Mouse (Mus musculus): ENCODE results near the gene Armc8. TPM values are rescaled to one million over a fixed set of nuclear protein-coding genes. Genes with fewer than 3 reads are reported as not detected.

Armc8 gene
- polyA plus RNA-seq, 1 experiment from 2014 or later = 15.9 TPM

DNA sequence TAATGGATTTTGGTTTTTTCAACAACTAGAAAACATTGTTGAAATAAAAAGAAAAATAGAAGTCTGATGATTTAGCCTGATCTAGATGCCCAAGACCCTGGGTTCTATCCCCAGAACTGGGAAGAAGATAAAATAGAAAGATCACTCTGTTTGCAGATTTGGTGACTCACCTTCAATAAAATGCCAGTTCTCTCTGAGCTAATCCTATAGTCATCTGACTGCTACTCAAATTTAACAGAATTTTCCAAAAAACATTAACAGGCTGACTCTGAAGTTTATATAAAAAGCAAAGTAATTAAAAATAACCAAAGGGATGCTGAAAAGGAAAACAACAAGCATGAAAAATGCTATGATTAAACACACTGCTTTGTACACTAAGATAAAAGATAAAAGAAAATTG, 122.4 kb downstream of the Armc8 start:
- Histone ChIP-seq H3K36me3 (ENCODE audit: inconsistent target) (no peaks in the 10 kb centered on the region), H3K27ac (no peak overlapping the region), H3K79me2 (ENCODE audit: inconsistent target) (no peaks in the 10 kb centered on the region), H3K4me3 (ENCODE audit: inconsistent target) (no peak overlapping the region)

GRCm38 (mm10) chr9:99444590-99445178, 124.0 kb downstream of the Armc8 start:
- 38% methylated on average over 8 of the region's 8 CpGs for WGBS (ENCODE audit: missing documents)
- Histone ChIP-seq H3K36me3 (ENCODE audit: inconsistent target) (no peaks in the 10 kb centered on the region), H3K4me3 (ENCODE audit: inconsistent target) (no peak overlapping the region), H3K27ac (no peak overlapping the region), H3K79me2 (ENCODE audit: inconsistent target) (no peaks in the 10 kb centered on the region)

GRCm38 (mm10) chr9:99441647-99442433, 126.9 kb downstream of the Armc8 start:
- H3K79me2 ChIP-seq (ENCODE audit: inconsistent target) = no peaks in the 10 kb centered on the region
- 94% methylated on average over 4 of the region's 4 CpGs for WGBS (ENCODE audit: missing documents)
- H3K4me3 ChIP-seq (ENCODE audit: inconsistent target) = no peak overlapping the region
- H3K27ac ChIP-seq = no peak overlapping the region
- H3K36me3 ChIP-seq (ENCODE audit: inconsistent target) = no peaks in the 10 kb centered on the region

GRCm38 (mm10) chr9:99440941-99441340, 127.8 kb downstream of the Armc8 start:
- no peak overlapping the region for H3K27ac ChIP-seq
- H3K4me3 ChIP-seq (ENCODE audit: inconsistent target) = no peak overlapping the region
- H3K36me3 ChIP-seq (ENCODE audit: inconsistent target) = no peaks in the 10 kb centered on the region
- no peaks in the 10 kb centered on the region for H3K79me2 ChIP-seq (ENCODE audit: inconsistent target)
- WGBS (ENCODE audit: missing documents) = 94% methylated on average over 3 of the region's 5 CpGs

DNA sequence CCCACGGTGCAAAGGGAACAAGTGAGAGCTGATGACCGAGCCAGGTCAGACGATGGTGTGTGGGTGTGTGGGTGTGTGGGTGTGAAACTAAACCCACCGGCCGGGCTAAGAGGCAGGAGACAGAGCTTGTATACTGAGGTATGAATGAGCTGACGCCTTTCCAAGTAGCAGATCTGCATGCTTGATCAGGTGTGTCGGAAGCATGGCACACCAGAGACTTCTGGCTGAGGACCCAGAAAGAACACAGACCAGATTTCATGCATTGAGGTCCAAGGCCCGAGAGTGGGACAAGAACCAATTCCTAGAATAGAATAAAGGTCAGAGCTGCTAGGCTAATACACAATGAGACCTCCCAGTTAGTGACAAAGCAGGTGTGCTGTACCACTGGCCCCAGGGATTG, 129.6 kb downstream of the Armc8 start:
- Histone ChIP-seq H3K79me2 (ENCODE audit: inconsistent target) (no peaks in the 10 kb centered on the region), H3K27ac (no peak overlapping the region), H3K4me3 (ENCODE audit: inconsistent target) (no peak overlapping the region), H3K36me3 (ENCODE audit: inconsistent target) (no peaks in the 10 kb centered on the region)
- WGBS (ENCODE audit: missing documents) = 90% methylated on average over 8 of the region's 8 CpGs

DNA sequence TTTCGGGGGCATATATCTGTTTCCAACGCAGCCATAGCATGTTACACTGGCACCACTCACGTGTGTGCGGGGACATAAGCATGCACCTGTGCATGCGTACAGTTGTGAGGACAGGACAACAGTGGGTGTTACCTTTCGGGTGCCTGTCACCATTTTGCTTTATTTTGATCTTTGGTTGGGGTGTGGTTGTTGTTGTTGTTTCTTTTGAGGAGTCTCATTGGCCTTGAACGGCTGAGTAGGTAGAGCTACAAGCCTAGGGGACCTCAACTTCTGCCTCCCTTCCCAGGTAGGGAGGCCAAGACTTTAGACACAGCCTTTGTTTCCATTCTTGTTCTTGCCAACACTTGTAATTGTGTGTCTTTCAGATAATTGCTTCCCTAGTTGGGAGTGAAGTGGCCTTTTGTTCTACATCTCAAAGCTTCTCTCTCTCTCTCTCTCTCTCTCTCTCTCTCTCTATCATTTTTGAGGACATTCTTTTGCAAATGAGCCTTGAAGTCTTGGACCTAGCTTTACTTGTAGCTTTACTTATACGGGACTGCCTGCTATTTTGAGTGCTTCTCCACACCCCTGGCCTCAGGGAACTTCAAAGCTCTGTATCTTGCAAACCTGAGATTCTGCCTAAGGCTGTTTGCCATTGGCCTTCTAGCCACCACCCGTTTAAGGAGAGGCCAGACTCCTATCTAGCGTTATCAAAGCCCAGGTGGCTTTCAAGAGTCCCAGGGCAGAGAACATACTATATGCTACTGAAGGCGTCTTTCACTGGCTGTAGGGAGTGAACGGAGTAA, 130.7 kb downstream of the Armc8 start:
- no peak overlapping the region for H3K27ac ChIP-seq
- H3K79me2 ChIP-seq (ENCODE audit: inconsistent target) = no peaks in the 10 kb centered on the region
- no peak overlapping the region for H3K4me3 ChIP-seq (ENCODE audit: inconsistent target)
- no peaks in the 10 kb centered on the region for H3K36me3 ChIP-seq (ENCODE audit: inconsistent target)
- 88% methylated on average over 12 of the region's 12 CpGs for WGBS (ENCODE audit: missing documents)

DNA sequence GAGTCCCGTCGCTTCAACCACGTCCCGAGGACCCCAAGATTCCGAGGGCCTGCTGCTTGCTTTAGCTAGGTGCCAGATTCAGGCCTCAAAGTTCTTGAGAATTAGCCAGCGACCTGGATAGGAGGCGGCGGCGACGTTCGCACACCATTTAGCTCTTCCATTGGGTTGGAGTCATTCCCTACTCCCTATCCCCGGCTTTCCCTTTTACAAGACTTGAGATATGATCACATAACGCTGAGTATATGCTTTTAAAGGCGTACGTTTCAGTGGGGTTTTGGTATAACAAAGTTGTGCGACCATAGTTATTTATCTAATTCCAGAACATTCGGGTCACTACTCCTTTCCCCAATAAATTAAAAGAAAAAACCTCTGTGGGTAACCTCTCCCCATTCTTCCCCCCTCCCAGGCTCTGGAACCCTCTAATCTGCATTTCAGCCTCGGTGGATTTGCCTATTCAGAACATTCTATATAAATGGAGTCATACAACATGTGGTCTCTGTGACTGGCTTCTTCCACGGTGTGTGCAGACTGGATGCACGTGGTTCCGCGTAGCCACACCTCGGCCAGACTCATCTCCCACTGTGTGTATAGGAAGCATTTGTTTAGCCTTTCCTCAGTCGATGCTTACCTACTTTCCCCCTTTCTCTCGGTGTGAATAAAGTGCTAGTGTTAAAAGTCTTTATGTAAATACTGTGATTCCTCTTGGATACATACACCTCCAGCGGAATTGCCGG, 131.5 kb downstream of the Armc8 start, which contains the start of gene Mras:
Gene Mras (minus strand): TSS at position 351 of the 734 bp plus-strand sequence.
- no peaks in the 10 kb centered on the region for H3K36me3 ChIP-seq (ENCODE audit: inconsistent target)
- no peak within 1 kb of the TSS for H3K27ac ChIP-seq
- peak within 1 kb of the TSS; percentile 45 for H3K4me3 ChIP-seq (ENCODE audit: inconsistent target)
- 15% methylated on average over 27 of the region's 27 CpGs for WGBS (ENCODE audit: missing documents)
- H3K79me2 ChIP-seq (ENCODE audit: inconsistent target) = no peaks in the 10 kb centered on the region

GRCm38 (mm10) chr9:99436182-99437030, 132.3 kb downstream of the Armc8 start:
- 3% methylated on average over 76 of the region's 86 CpGs for WGBS (ENCODE audit: missing documents)

DNA sequence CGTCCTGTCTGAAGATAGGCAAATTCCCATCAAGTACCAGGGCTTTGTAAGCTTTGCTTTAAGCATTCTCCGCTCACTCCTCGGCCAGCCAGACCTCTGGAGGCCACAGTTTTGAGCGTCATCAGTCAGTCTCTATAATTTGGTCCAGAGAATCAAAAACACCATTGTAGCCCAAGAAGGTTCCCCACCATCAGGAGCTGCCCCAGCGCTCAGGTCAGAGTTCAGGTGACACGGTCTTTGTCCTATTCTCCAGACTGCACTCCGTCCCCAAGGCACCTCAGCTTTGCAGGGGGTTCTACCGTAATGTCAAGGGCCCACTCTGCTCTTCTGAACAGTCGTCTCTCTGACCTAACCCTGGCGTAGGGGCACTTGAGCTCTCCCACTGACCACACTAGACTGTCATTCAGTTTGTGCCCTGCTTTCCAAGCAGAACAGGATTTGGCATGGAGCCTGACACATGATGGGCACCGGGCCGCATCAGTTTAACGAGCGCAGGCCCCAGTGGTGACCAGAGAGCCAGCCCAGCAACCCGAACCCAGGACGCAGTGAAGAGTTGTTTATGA, 133.0 kb downstream of the Armc8 start:
- Histone ChIP-seq H3K79me2 (ENCODE audit: inconsistent target) (no peaks in the 10 kb centered on the region), H3K36me3 (ENCODE audit: inconsistent target) (no peaks in the 10 kb centered on the region), H3K27ac (no peak overlapping the region), H3K4me3 (ENCODE audit: inconsistent target) (peak overlapping the region; percentile 26; the same call in 1 of the 2 replicates)
- 63% methylated on average over 16 of the region's 16 CpGs for WGBS (ENCODE audit: missing documents)

More at GRCm38 (mm10) chr9:99436182-99437030, 132.3 kb downstream of the Armc8 start:
- Histone ChIP-seq H3K27ac (no peak overlapping the region), H3K4me3 (ENCODE audit: inconsistent target) (peak overlapping the region; percentile 45), H3K36me3 (ENCODE audit: inconsistent target) (no peaks in the 10 kb centered on the region), H3K79me2 (ENCODE audit: inconsistent target) (no peaks in the 10 kb centered on the region)

DNA sequence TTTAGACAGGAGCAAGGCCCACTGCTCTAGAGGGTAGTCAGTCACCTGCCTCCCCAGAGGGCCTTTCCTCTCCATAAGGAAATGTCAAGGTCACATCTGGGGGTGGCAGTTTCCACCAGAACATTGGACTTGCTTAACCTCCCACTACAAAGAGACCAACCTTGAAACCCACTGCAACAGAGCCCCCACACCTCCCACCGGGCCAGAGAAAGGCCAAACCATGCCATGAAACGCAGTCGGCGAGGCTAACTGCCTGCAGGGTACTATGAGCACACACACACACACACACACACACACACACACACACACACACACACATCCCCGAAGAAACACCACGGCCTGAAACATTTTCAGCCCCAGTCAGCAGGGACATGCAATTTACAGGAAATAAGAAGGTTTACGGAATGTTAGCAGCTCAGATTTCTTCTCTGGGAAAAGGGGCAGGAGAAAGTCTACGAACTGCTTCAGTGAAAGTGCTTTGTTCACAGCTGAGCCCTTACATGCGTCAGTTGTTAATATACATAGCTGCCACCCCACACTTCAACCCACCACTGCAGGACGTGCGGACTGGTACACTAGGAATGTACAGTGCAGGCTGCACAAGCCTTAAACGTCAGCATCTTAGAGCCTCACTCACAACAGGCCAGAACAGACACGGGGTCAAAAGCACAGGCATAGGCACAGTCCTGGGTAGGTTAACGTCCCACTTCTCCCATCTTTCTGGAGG, 133.6 kb downstream of the Armc8 start:
- no peak overlapping the region for H3K27ac ChIP-seq
- no peaks in the 10 kb centered on the region for H3K36me3 ChIP-seq (ENCODE audit: inconsistent target)
- no peaks in the 10 kb centered on the region for H3K79me2 ChIP-seq (ENCODE audit: inconsistent target)
- 84% methylated on average over 14 of the region's 14 CpGs for WGBS (ENCODE audit: missing documents)
- no peak overlapping the region for H3K4me3 ChIP-seq (ENCODE audit: inconsistent target)

GRCm38 (mm10) chr9:99432478-99432877, 136.2 kb downstream of the Armc8 start:
- H3K36me3 ChIP-seq (ENCODE audit: inconsistent target) = no peaks in the 10 kb centered on the region
- no peaks in the 10 kb centered on the region for H3K79me2 ChIP-seq (ENCODE audit: inconsistent target)
- WGBS (ENCODE audit: missing documents) = 72% methylated on average over 4 of the region's 4 CpGs
- H3K4me3 ChIP-seq (ENCODE audit: inconsistent target) = no peak overlapping the region
- H3K27ac ChIP-seq = no peak overlapping the region

- no peak overlapping the region for H3K27ac ChIP-seq
- H3K36me3 ChIP-seq (ENCODE audit: inconsistent target) = no peaks in the 10 kb centered on the region
- H3K4me3 ChIP-seq (ENCODE audit: inconsistent target) = no peak overlapping the region
- 89% methylated on average over 6 of the region's 6 CpGs for WGBS (ENCODE audit: missing documents)
- no peaks in the 10 kb centered on the region for H3K79me2 ChIP-seq (ENCODE audit: inconsistent target)
Observed at GRCm38 (mm10) chr9:99431963-99432362, 136.7 kb downstream of the Armc8 start.

GRCm38 (mm10) chr9:99431346-99431745, 137.4 kb downstream of the Armc8 start:
- 92% methylated on average over 8 of the region's 8 CpGs for WGBS (ENCODE audit: missing documents)

More at GRCm38 (mm10) chr9:99431346-99431745, 137.4 kb downstream of the Armc8 start:
- Histone ChIP-seq H3K36me3 (ENCODE audit: inconsistent target) (no peaks in the 10 kb centered on the region), H3K27ac (no peak overlapping the region), H3K4me3 (ENCODE audit: inconsistent target) (no peak overlapping the region), H3K79me2 (ENCODE audit: inconsistent target) (no peaks in the 10 kb centered on the region)

Measured in macrophage (primary cell).